Comparison of ENCODE assay signal across 10 mouse cellular contexts in the genomic region with DNA sequence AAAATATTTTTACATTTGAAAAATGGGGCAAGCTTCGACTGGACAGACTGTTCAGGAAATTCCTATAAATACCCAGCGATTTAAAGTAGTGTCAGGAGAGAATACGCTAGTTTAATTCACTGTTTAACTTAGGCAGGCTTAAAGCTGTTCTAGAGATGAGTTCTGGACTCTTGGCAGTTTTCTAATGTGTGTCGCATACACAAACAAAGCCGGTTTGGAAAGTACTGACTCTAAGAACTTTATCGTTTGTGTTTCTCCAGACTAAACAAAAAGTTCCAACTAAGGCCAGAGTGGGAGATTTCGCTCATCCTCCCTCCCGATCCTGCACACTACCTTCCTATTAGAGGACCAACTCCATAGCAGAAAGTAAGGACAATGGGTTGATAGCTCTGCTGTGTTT.
"Had no signal": no experiment of that assay in that cellular context is flagged by ENCODE, and none has a peak within 500 bp of the region (broad histone marks: within the 10 kb centered on the region; RNA-seq: fewer than 3 reads in every experiment).

No protein-coding gene starts in this region.

- H3K4me1 ChIP-seq: limb, embryonic 10.5 days; midbrain, embryonic 13.5 days had no signal

- H3K4me2 ChIP-seq: liver, embryonic 11.5 days; liver, embryonic 15.5 days; midbrain, embryonic 13.5 days had no signal

- ATAC-seq: midbrain, embryonic 13.5 days had no signal

- H3K36me3 ChIP-seq: limb, embryonic 10.5 days; liver, embryonic 15.5 days; midbrain, embryonic 13.5 days had no signal

- H3K27ac ChIP-seq: left cerebral cortex, adult 2 months; limb, embryonic 10.5 days; liver, embryonic 15.5 days; midbrain, embryonic 13.5 days had no signal

- H3K27me3 ChIP-seq: midbrain, embryonic 13.5 days had no signal

- H3K4me3 ChIP-seq: left cerebral cortex, adult 2 months; limb, embryonic 10.5 days; liver, embryonic 15.5 days; midbrain, embryonic 13.5 days had no signal

- H3K9ac ChIP-seq: liver, embryonic 15.5 days; midbrain, embryonic 13.5 days had no signal

- DNase-seq: kidney, adult 2 months; kidney, postnatal 25 days; right cerebral cortex, postnatal 14 days; thymus, adult 18-20 months; thymus, postnatal 14 days had no signal

- H3K9me3 ChIP-seq: limb, embryonic 10.5 days; midbrain, embryonic 13.5 days had no signal
